Mouse (Mus musculus) thymus, adult 2 months (tissue): Measurements from ENCODE around the gene Commd1. TPM values are rescaled to one million over a fixed set of nuclear protein-coding genes. Genes with fewer than 3 reads are reported as not detected.
A peak's percentile ranks its signal among the peaks of the same experiment; 100 is the strongest.

Source experiments
- DNase-seq: peaks from one replicate; pipeline ENCODE4 v3.0.0; 2021
- H3K27ac ChIP-seq: fragments of 200-500 bp; 2 replicates; pipeline ENCODE4 v1.5.1; 2012; ENCODE audit warnings: low read length, control low read depth; ENCODE audit not compliant: control insufficient read depth, insufficient read depth
- H3K27me3 ChIP-seq: fragments of 200-500 bp; 2 replicates; pipeline ENCODE4 v1.6.1; 2012; ENCODE audit warnings: mild to moderate bottlenecking, low read length, moderate library complexity, mixed read lengths; ENCODE audit not compliant: control insufficient read depth, insufficient read depth
- H3K36me3 ChIP-seq: fragments of 200-500 bp; 2 replicates; pipeline ENCODE4 v1.6.1; 2012; ENCODE audit warnings: mild to moderate bottlenecking, low read length, moderate library complexity; ENCODE audit not compliant: control insufficient read depth, insufficient read depth
- H3K4me1 ChIP-seq: fragments of 200-500 bp; replicated peaks from 2 replicates; pipeline ENCODE4 v1.6.1; 2012; ENCODE audit warnings: low read length; ENCODE audit not compliant: control insufficient read depth, insufficient read depth
- H3K4me3 ChIP-seq: fragments of 200-500 bp; 2 replicates; pipeline ENCODE4 v1.5.1; 2012; ENCODE audit warnings: mild to moderate bottlenecking, low read length, control low read depth, moderate library complexity; ENCODE audit not compliant: control insufficient read depth, insufficient read depth
- CTCF ChIP-seq: fragments of 200-500 bp; IDR thresholded peaks from 2 replicates; pipeline ENCODE4 v1.5.1; 2012; ENCODE audit warnings: mild to moderate bottlenecking, control low read depth, low read length, moderate library complexity, borderline replicate concordance; ENCODE audit not compliant: control insufficient read depth, poor library complexity, insufficient read depth; ENCODE audit errors: extremely low read depth
- POLR2A ChIP-seq: fragments of 200-500 bp; IDR thresholded peaks from 2 replicates; pipeline ENCODE4 v1.6.1; 2012; ENCODE audit warnings: mild to moderate bottlenecking, low read length, control low read depth, moderate library complexity; ENCODE audit not compliant: control insufficient read depth, poor library complexity, insufficient read depth; ENCODE audit errors: extremely low read depth
- WGBS: fragments of 180-500 bp; shearing (Covaris S2); methylation state at CpG from one replicate; pipeline ENCODE4 v1.1.7; 2018; 5-methylcytosine and 5-hydroxymethylcytosine counted together
- polyA plus RNA-seq: library from polyadenylated mRNA; depleted of rRNA; stranded (reverse); fragments of >200 nt; gene quantifications from 2 replicates; pipeline ENCODE4 v1.2.3, GENCODE M21; 2012

Commd1 gene
- polyA plus RNA-seq, 1 experiment: 13.0 TPM

- H3K4me3 ChIP-seq: no peak overlapping the region
- H3K27me3 ChIP-seq: no peaks in the 10 kb centered on the region
- WGBS: 84% methylated on average over 4 of the region's 4 CpGs
- H3K27ac ChIP-seq: no peak overlapping the region; the same call in 1 of the 2 replicates
- no peaks in the 10 kb centered on the region for H3K36me3 ChIP-seq
- TF ChIP-seq CTCF (no peak), POLR2A (no peak)
- 0 out of 2 replicates have a peak, but pooled peaks cover 2% of the 10 kb centered on the region for H3K4me1 ChIP-seq
- peak; percentile 49 for DNase-seq
These were observed 44.4 kb downstream of the Commd1 start for GRCm38 (mm10) chr11:22937716-22938316.

DNA sequence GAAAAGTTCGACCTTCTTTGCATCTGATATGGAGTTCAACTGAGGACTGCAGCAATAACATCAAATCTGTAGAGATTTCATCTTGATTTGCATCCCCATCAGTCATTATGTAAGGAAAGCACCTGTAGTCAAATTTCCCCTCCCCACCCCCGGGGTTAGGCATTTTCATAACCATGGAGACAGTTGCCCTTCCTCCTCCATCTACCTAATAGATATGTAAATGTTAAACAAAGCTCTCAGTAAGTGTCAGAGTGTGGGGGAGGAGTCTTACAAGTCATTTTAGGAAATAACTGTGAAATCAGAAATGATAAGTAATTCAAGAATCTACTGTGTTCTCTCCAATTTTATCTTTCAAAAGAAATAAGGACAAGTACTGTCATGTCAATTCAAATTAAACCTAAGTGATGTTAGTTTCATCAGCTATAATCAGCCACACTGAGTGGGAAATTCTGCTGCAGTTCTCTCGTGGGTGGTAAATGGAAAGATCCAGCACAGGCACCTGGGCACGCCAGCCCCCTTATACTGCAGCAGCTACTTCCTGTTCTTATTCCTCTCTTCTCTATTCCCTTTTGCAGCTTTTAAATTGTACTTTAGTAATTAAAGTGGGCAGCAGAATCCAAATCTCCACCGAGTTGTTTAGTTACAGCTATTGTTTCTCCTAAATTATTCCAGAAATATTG is 45.6 kb downstream of the Commd1 start:
- H3K4me1 ChIP-seq: 0 out of 2 replicates have a peak, but pooled peaks cover 2% of the 10 kb centered on the region
- no peak overlapping the region for H3K4me3 ChIP-seq
- H3K27me3 ChIP-seq: no peaks in the 10 kb centered on the region
- DNase-seq: peak; percentile 27
- H3K27ac ChIP-seq: peak overlapping the region; percentile 25; the same call in 1 of the 2 replicates
- TF ChIP-seq CTCF (no peak), POLR2A (no peak)
- 31% methylated on average over 5 of the region's 5 CpGs for WGBS
- H3K36me3 ChIP-seq: no peaks in the 10 kb centered on the region

GRCm38 (mm10) chr11:22932167-22932566 is 50.0 kb downstream of the Commd1 start:
- TF ChIP-seq POLR2A: no peak
- TF ChIP-seq CTCF: no peak
- H3K36me3 ChIP-seq: no peaks in the 10 kb centered on the region
- H3K4me1 ChIP-seq: peaks cover 14% of the 10 kb centered on the region
- no peak for DNase-seq
- no peak overlapping the region for H3K4me3 ChIP-seq
- H3K27ac ChIP-seq: no peak overlapping the region
- no peaks in the 10 kb centered on the region for H3K27me3 ChIP-seq

- DNase-seq: no peak
- WGBS: 97% methylated on average over 2 of the region's 2 CpGs
- Histone ChIP-seq H3K4me1 (peaks cover 14% of the 10 kb centered on the region), H3K27ac (no peak overlapping the region), H3K27me3 (no peaks in the 10 kb centered on the region), H3K4me3 (no peak overlapping the region), H3K36me3 (no peaks in the 10 kb centered on the region)
- no peak for TF ChIP-seq POLR2A
- no peak for TF ChIP-seq CTCF
These were observed 50.8 kb downstream of the Commd1 start for GRCm38 (mm10) chr11:22931320-22931905.

- H3K36me3 ChIP-seq: no peaks in the 10 kb centered on the region
- no peaks in the 10 kb centered on the region for H3K27me3 ChIP-seq
- no peak for TF ChIP-seq POLR2A
- TF ChIP-seq CTCF: no peak
- no peak overlapping the region for H3K27ac ChIP-seq
- H3K4me3 ChIP-seq: no peak overlapping the region
- H3K4me1 ChIP-seq: peaks cover 14% of the 10 kb centered on the region
- DNase-seq: no peak
- 89% methylated on average over 2 of the region's 2 CpGs for WGBS
These were observed 52.1 kb downstream of the Commd1 start for GRCm38 (mm10) chr11:22930129-22930528.

GRCm38 (mm10) chr11:22928586-22929169 is 53.5 kb downstream of the Commd1 start:
- 33% methylated on average over 8 of the region's 8 CpGs for WGBS
- no peak overlapping the region for H3K4me3 ChIP-seq
- DNase-seq: no peak

More at GRCm38 (mm10) chr11:22928586-22929169, 53.5 kb downstream of the Commd1 start:
- no peaks in the 10 kb centered on the region for H3K36me3 ChIP-seq
- no peaks in the 10 kb centered on the region for H3K27me3 ChIP-seq
- TF ChIP-seq CTCF (no peak), POLR2A (no peak)
- H3K4me1 ChIP-seq: peaks cover 14% of the 10 kb centered on the region
- H3K27ac ChIP-seq: 0 out of 2 replicates have a peak overlapping the region, but pooled peaks have one; percentile 7
